Mouse (Mus musculus) thymus, adult 2 months (tissue): ENCODE data around the gene Spn. TPM values are rescaled to one million over a fixed set of nuclear protein-coding genes. Genes with fewer than 3 reads are reported as not detected.

Experiments used
- DNase-seq: peaks from one replicate; pipeline ENCODE4 v3.0.0; 2021
- H3K27ac ChIP-seq: fragments of 200-500 bp; 2 replicates; pipeline ENCODE4 v1.5.1; 2012; ENCODE audit warnings: low read length, control low read depth; ENCODE audit not compliant: control insufficient read depth, insufficient read depth
- H3K27me3 ChIP-seq: fragments of 200-500 bp; 2 replicates; pipeline ENCODE4 v1.6.1; 2012; ENCODE audit warnings: mild to moderate bottlenecking, low read length, moderate library complexity, mixed read lengths; ENCODE audit not compliant: control insufficient read depth, insufficient read depth
- H3K36me3 ChIP-seq: fragments of 200-500 bp; 2 replicates; pipeline ENCODE4 v1.6.1; 2012; ENCODE audit warnings: mild to moderate bottlenecking, low read length, moderate library complexity; ENCODE audit not compliant: control insufficient read depth, insufficient read depth
- H3K4me1 ChIP-seq: fragments of 200-500 bp; replicated peaks from 2 replicates; pipeline ENCODE4 v1.6.1; 2012; ENCODE audit warnings: low read length; ENCODE audit not compliant: control insufficient read depth, insufficient read depth
- H3K4me3 ChIP-seq: fragments of 200-500 bp; 2 replicates; pipeline ENCODE4 v1.5.1; 2012; ENCODE audit warnings: mild to moderate bottlenecking, low read length, control low read depth, moderate library complexity; ENCODE audit not compliant: control insufficient read depth, insufficient read depth
- CTCF ChIP-seq: fragments of 200-500 bp; IDR thresholded peaks from 2 replicates; pipeline ENCODE4 v1.5.1; 2012; ENCODE audit warnings: mild to moderate bottlenecking, control low read depth, low read length, moderate library complexity, borderline replicate concordance; ENCODE audit not compliant: control insufficient read depth, poor library complexity, insufficient read depth; ENCODE audit errors: extremely low read depth
- POLR2A ChIP-seq: fragments of 200-500 bp; IDR thresholded peaks from 2 replicates; pipeline ENCODE4 v1.6.1; 2012; ENCODE audit warnings: mild to moderate bottlenecking, low read length, control low read depth, moderate library complexity; ENCODE audit not compliant: control insufficient read depth, poor library complexity, insufficient read depth; ENCODE audit errors: extremely low read depth
- WGBS: fragments of 180-500 bp; shearing (Covaris S2); methylation state at CpG from one replicate; pipeline ENCODE4 v1.1.7; 2018; 5-methylcytosine and 5-hydroxymethylcytosine counted together
- polyA plus RNA-seq: library from polyadenylated mRNA; depleted of rRNA; stranded (reverse); fragments of >200 nt; gene quantifications from 2 replicates; pipeline ENCODE4 v1.2.3, GENCODE M21; 2012

Gene Spn
- polyA plus RNA-seq, 1 experiment = 135 TPM

- Histone ChIP-seq H3K27ac (no peak overlapping the region), H3K4me1 (peaks cover 30% of the 10 kb centered on the region), H3K4me3 (no peak overlapping the region), H3K27me3 (no peaks in the 10 kb centered on the region), H3K36me3 (no peaks in the 10 kb centered on the region)
- DNase-seq = peak; percentile 81
- 58% methylated on average over 18 of the region's 18 CpGs for WGBS
- TF ChIP-seq POLR2A (no peak), CTCF (peak; percentile 90)
These were observed 27.2 kb downstream of the Spn start for GRCm38 (mm10) chr7:127110239-127111007.

- TF ChIP-seq POLR2A (no peak), CTCF (no peak)
- no peak for DNase-seq
- Histone ChIP-seq H3K36me3 (no peaks in the 10 kb centered on the region), H3K4me3 (no peak overlapping the region), H3K27me3 (no peaks in the 10 kb centered on the region), H3K27ac (no peak overlapping the region), H3K4me1 (peaks cover 31% of the 10 kb centered on the region)
- WGBS = 91% methylated on average over 7 of the region's 7 CpGs
These were observed 32.1 kb downstream of the Spn start for GRCm38 (mm10) chr7:127105551-127105950.

- Histone ChIP-seq H3K36me3 (no peaks in the 10 kb centered on the region), H3K4me3 (peak overlapping the region; percentile 32; the same call in 1 of the 2 replicates), H3K4me1 (peaks cover 34% of the 10 kb centered on the region), H3K27ac (peak overlapping the region; percentile 69), H3K27me3 (no peaks in the 10 kb centered on the region)
- 21% methylated on average over 17 of the region's 17 CpGs for WGBS
- TF ChIP-seq POLR2A (no peak), CTCF (peak; percentile 64; the same call in 1 of the 2 replicates)
- peak; percentile 85 for DNase-seq
These were observed 32.9 kb downstream of the Spn start for GRCm38 (mm10) chr7:127104560-127105332.

GRCm38 (mm10) chr7:127103960-127104359 lies 33.7 kb downstream of the Spn start:
- H3K27ac ChIP-seq = peak overlapping the region; percentile 69
- H3K4me3 ChIP-seq = no peak overlapping the region
- peaks cover 34% of the 10 kb centered on the region for H3K4me1 ChIP-seq
- no peaks in the 10 kb centered on the region for H3K27me3 ChIP-seq
- H3K36me3 ChIP-seq = no peaks in the 10 kb centered on the region
- WGBS = 62% methylated on average over 6 of the region's 6 CpGs
- DNase-seq = peak; percentile 63
- TF ChIP-seq CTCF (no peak), POLR2A (no peak)

- H3K36me3 ChIP-seq = no peaks in the 10 kb centered on the region
- no peak for TF ChIP-seq CTCF
- TF ChIP-seq POLR2A = no peak
- H3K27ac ChIP-seq = no peak overlapping the region; the same call in 1 of the 2 replicates
- no peak overlapping the region for H3K4me3 ChIP-seq
- 32% methylated on average over 6 of the region's 6 CpGs for WGBS
- peak; percentile 33 for DNase-seq
- H3K4me1 ChIP-seq = peaks cover 34% of the 10 kb centered on the region
- no peaks in the 10 kb centered on the region for H3K27me3 ChIP-seq
These were observed 35.5 kb downstream of the Spn start for GRCm38 (mm10) chr7:127102148-127102547.

GRCm38 (mm10) chr7:127101451-127102016 lies 36.1 kb downstream of the Spn start:
- peak overlapping the region; percentile 38; the same call in 1 of the 2 replicates for H3K27ac ChIP-seq
- TF ChIP-seq CTCF (no peak), POLR2A (no peak)
- peak; percentile 23 for DNase-seq
- WGBS = 11% methylated on average over 2 of the region's 2 CpGs
- peaks cover 34% of the 10 kb centered on the region for H3K4me1 ChIP-seq
- H3K36me3 ChIP-seq = no peaks in the 10 kb centered on the region
- no peaks in the 10 kb centered on the region for H3K27me3 ChIP-seq
- no peak overlapping the region for H3K4me3 ChIP-seq
